Mouse (Mus musculus): ENCODE results near the gene Iqce. TPM values are rescaled to one million over a fixed set of nuclear protein-coding genes. Genes with fewer than 3 reads are reported as not detected.

Iqce gene
- polyA plus RNA-seq, 1 experiment, result not detected

- TF ChIP-seq POLR2A (IDR thresholded peaks at IDR 0.05; ENCODE audit: insufficient read depth, low read depth, low read length) (no peak), CTCF (IDR thresholded peaks at IDR 0.05; ENCODE audit: insufficient read depth, low read depth, low read length) (no peak)
- Histone ChIP-seq H3K4me1 (ENCODE audit: control insufficient read depth, insufficient read depth, low read length) (peaks cover 15% of the 10 kb centered on the region), H3K4me3 (ENCODE audit: insufficient read depth, low read depth, low read length) (peak overlapping the region; percentile 8), H3K27ac (ENCODE audit: insufficient read depth, low read depth, low read length) (no peak overlapping the region)
- WGBS, result under 1% methylated on average over 22 of the region's 22 CpGs
These were observed 33.1 kb upstream of the Iqce start for GRCm38 (mm10) chr5:140735297-140735696.

GRCm38 (mm10) chr5:140733336-140733735 is 31.2 kb upstream of the Iqce start:
- H3K4me3 ChIP-seq (ENCODE audit: insufficient read depth, low read depth, low read length), result no peak overlapping the region
- WGBS, result 81% methylated on average over 3 of the region's 3 CpGs
- TF ChIP-seq POLR2A (IDR thresholded peaks at IDR 0.05; ENCODE audit: insufficient read depth, low read depth, low read length) (no peak), CTCF (IDR thresholded peaks at IDR 0.05; ENCODE audit: insufficient read depth, low read depth, low read length) (no peak)
- H3K27ac ChIP-seq (ENCODE audit: insufficient read depth, low read depth, low read length), result no peak overlapping the region
- peaks cover 8% of the 10 kb centered on the region for H3K4me1 ChIP-seq (ENCODE audit: control insufficient read depth, insufficient read depth, low read length)

DNA sequence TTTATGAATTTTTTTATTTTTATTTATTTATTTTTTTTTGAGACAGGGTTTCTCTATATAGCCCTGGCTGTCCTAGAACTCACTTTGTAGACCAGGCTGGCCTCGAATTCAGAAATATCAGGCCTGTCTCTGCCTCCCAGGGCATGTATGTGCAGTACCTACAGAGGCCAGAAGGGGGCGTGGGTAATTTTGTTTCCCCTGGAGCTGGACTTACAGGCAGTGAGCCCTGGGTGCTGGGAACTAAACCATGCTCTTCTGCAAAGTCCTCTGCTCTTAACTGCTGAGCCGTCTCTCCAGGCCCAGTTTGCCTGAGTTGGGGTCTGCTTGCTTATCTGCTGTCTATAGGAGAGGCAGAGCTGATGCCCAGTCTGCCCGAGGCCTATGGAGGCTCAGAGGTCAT is 30.0 kb upstream of the Iqce start:
- Histone ChIP-seq H3K4me1 (ENCODE audit: control insufficient read depth, insufficient read depth, low read length) (peaks cover 8% of the 10 kb centered on the region), H3K4me3 (ENCODE audit: insufficient read depth, low read depth, low read length) (no peak overlapping the region), H3K27ac (ENCODE audit: insufficient read depth, low read depth, low read length) (no peak overlapping the region)
- TF ChIP-seq POLR2A (IDR thresholded peaks at IDR 0.05; ENCODE audit: insufficient read depth, low read depth, low read length) (no peak), CTCF (IDR thresholded peaks at IDR 0.05; ENCODE audit: insufficient read depth, low read depth, low read length) (peak; percentile 47; the same call in 1 of the 2 replicates)
- WGBS, result 73% methylated on average over 4 of the region's 4 CpGs

DNA sequence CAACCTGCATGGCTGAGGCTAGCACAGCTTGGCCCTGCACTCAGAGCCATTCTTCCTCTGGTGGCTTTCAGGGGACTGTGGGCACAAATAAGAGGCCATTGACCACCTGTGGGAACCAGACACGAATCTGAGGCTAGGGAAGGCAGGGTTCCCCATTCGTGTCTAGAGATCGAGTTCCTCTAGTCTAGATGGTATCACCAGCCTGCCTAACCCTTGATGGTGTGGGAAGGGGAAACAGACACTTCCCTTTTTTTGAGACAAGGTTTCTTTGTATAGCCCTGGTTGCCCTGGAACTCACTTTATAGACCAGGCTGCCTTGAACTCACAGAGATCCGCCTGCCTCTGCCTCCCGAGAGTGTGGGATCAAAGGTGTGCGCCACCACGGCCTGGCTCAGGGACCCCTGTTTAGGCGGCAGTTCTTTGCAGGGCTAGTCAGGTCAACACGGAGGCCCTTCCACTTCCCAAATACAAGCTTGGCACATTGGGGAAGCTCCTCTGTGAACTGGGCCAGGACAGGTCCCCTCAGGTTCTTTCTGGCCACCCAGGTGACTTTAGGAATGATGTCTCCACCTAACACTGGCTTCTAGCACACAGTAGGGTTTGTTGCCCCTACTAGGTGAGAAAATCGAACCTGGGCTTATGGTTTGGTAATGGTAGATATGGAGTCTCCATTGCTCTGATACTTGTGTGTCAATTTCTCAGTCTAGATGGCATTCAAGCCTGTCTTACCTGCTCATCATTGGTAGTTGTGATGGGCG is 29.0 kb upstream of the Iqce start:
- 87% methylated on average over 11 of the region's 11 CpGs for WGBS
- no peak for TF ChIP-seq POLR2A (IDR thresholded peaks at IDR 0.05; ENCODE audit: insufficient read depth, low read depth, low read length)
- TF ChIP-seq CTCF (IDR thresholded peaks at IDR 0.05; ENCODE audit: insufficient read depth, low read depth, low read length), result no peak

DNA sequence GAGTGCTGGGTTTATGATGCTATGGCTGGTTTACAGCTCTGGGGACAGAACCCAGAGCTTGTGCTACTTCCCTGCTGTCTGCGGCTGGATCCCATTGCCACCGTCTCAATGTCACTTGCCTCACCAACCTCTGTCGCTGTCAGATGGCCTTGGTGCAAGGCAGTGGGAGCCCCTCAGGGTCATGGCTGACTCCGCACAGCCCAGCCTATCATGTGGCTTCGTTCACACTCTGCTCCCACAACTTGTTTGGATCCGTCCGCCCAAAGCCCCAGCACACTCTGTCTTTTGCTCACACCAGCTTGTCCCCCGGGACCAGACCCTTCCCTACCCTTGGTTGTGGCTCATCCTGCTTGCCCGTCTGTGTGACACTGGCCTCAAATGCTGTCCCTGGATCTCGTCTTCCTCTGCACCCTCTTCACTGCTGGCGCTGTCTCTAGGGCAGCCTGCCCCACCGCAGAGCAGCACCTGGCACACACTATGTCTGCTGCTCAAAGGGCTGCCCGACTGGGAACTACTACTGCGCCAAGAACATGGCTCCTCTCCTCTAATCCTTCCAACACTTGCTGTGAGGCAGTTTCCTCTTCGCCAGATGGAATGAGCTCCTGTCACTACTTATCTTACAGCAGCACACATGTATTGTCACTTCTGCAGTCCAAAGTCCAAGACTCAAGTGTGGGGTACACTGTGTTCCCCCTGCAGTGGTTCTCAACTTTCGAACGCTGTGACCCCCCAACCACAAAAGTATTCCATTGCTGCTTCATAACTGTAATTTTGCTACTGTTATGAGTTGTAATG is 25.0 kb upstream of the Iqce start:
- no peak for TF ChIP-seq CTCF (IDR thresholded peaks at IDR 0.05; ENCODE audit: insufficient read depth, low read depth, low read length)
- TF ChIP-seq POLR2A (IDR thresholded peaks at IDR 0.05; ENCODE audit: insufficient read depth, low read depth, low read length), result no peak
- no peak overlapping the region for H3K27ac ChIP-seq (ENCODE audit: insufficient read depth, low read depth, low read length)
- 89% methylated on average over 17 of the region's 17 CpGs for WGBS

More for the DNA sequence above, 29.0 kb upstream of the Iqce start:
- Histone ChIP-seq H3K4me1 (ENCODE audit: control insufficient read depth, insufficient read depth, low read length) (peaks cover 10% of the 10 kb centered on the region), H3K27ac (ENCODE audit: insufficient read depth, low read depth, low read length) (no peak overlapping the region), H3K4me3 (ENCODE audit: insufficient read depth, low read depth, low read length) (no peak overlapping the region)

GRCm38 (mm10) chr5:140726062-140726839 is 24.1 kb upstream of the Iqce start:
- WGBS, result 63% methylated on average over 7 of the region's 7 CpGs
- no peak overlapping the region for H3K27ac ChIP-seq (ENCODE audit: insufficient read depth, low read depth, low read length)

More for the DNA sequence above, 25.0 kb upstream of the Iqce start:
- Histone ChIP-seq H3K4me3 (ENCODE audit: insufficient read depth, low read depth, low read length) (no peak overlapping the region), H3K4me1 (ENCODE audit: control insufficient read depth, insufficient read depth, low read length) (peaks cover 20% of the 10 kb centered on the region)

DNA sequence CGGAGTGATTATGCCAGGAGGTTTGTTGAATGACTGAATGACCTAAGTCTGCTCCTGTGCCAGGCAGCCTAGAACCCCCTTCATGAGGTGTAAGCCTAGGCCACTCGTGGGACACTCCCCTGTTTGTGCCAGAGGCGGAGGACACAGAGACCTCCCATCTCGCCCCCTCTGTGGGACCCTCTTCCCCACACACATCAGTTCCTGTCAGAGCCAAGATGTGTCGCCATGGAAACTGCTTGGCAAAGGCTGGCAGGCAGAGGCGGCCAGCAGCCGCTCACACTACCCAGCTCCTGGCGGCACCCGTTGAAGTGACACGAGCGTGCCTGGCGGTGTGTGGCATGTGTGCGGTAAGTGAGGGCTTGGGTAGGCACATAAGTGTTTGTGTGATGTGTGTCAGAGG is 21.6 kb upstream of the Iqce start, which contains the start of gene Amz1:
TSS of gene Amz1 (plus strand) at position 306 of the 400 bp plus-strand sequence.
- TF ChIP-seq POLR2A (IDR thresholded peaks at IDR 0.05; ENCODE audit: insufficient read depth, low read depth, low read length), result no peak
- TF ChIP-seq CTCF (IDR thresholded peaks at IDR 0.05; ENCODE audit: insufficient read depth, low read depth, low read length), result no peak
- Histone ChIP-seq H3K4me1 (ENCODE audit: control insufficient read depth, insufficient read depth, low read length) (peaks cover 20% of the 10 kb centered on the region), H3K27ac (ENCODE audit: insufficient read depth, low read depth, low read length) (no peak within 1 kb of the TSS), H3K4me3 (ENCODE audit: insufficient read depth, low read depth, low read length) (peak within 1 kb of the TSS; percentile 3; the same call in 1 of the 2 replicates)
- WGBS, result 17% methylated on average over 13 of the region's 13 CpGs

More at GRCm38 (mm10) chr5:140726062-140726839, 24.1 kb upstream of the Iqce start:
- TF ChIP-seq POLR2A (IDR thresholded peaks at IDR 0.05; ENCODE audit: insufficient read depth, low read depth, low read length) (no peak), CTCF (IDR thresholded peaks at IDR 0.05; ENCODE audit: insufficient read depth, low read depth, low read length) (no peak)
- Histone ChIP-seq H3K4me1 (ENCODE audit: control insufficient read depth, insufficient read depth, low read length) (peaks cover 20% of the 10 kb centered on the region), H3K4me3 (ENCODE audit: insufficient read depth, low read depth, low read length) (no peak overlapping the region)

DNA sequence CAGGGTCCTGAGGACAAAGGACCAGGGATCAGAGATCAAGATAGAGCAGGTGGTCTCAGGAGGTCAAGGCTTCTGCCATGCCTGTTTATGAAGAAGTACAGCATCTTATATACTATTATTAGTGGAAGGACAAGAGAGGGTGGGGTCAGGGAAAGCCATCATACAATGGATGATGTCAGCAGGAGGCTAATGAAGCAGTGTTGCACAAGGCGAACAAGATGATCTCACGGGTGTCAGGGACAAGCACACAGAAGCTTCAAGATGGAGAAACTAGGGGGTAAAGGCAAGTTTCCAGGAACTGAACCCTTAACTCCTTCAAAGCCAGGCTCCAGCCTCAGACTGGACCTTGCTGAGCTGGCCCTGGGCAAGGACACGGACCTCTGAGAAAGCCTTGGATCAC is 19.9 kb upstream of the Iqce start:
- WGBS, result 77% methylated on average over 3 of the region's 3 CpGs
- H3K4me3 ChIP-seq (ENCODE audit: insufficient read depth, low read depth, low read length), result no peak overlapping the region
- TF ChIP-seq CTCF (IDR thresholded peaks at IDR 0.05; ENCODE audit: insufficient read depth, low read depth, low read length), result no peak
- TF ChIP-seq POLR2A (IDR thresholded peaks at IDR 0.05; ENCODE audit: insufficient read depth, low read depth, low read length), result no peak
- H3K27ac ChIP-seq (ENCODE audit: insufficient read depth, low read depth, low read length), result no peak overlapping the region
- H3K4me1 ChIP-seq (ENCODE audit: control insufficient read depth, insufficient read depth, low read length), result peaks cover 20% of the 10 kb centered on the region
